Mouse (Mus musculus): ENCODE data around the gene Hoxa6. TPM values are rescaled to one million over a fixed set of nuclear protein-coding genes. Genes with fewer than 3 reads are reported as not detected.

Hoxa6 gene
- polyA plus RNA-seq, 3 experiments from 2014 or later: not detected

DNA sequence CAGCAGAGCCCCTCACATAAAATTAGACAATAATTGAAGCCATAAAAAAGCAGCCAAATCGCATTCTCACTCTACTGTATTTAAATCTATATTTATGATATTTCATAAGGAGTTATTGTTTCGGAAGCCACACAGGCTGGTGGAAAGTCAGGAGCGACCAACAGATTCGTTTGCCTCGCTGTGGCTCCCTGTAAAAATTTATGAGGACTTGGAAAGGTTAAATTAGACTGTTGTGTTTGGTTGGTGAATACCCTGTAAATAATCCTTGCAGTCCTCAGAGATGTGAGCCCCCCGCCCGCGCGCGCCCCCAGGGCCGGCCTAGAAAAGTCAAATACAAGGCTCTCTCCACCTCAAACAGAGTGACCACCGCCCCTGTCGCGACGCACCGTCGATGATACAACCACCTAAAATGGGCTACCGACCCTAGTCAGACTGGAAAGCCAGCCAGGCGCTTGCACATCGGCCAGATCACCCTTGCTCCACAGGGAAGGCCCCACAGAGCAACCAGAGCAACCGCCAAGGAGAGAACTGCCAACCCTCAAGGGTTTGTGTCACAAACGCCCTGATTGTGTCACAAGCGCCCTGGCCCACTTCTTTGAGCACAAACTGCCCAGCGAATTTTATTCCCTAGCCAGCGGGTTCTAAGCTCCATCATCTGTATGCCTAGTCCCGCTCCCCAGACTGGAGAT lies 18.2 kb upstream of the Hoxa6 start:
- ATAC-seq: no peak

DNA sequence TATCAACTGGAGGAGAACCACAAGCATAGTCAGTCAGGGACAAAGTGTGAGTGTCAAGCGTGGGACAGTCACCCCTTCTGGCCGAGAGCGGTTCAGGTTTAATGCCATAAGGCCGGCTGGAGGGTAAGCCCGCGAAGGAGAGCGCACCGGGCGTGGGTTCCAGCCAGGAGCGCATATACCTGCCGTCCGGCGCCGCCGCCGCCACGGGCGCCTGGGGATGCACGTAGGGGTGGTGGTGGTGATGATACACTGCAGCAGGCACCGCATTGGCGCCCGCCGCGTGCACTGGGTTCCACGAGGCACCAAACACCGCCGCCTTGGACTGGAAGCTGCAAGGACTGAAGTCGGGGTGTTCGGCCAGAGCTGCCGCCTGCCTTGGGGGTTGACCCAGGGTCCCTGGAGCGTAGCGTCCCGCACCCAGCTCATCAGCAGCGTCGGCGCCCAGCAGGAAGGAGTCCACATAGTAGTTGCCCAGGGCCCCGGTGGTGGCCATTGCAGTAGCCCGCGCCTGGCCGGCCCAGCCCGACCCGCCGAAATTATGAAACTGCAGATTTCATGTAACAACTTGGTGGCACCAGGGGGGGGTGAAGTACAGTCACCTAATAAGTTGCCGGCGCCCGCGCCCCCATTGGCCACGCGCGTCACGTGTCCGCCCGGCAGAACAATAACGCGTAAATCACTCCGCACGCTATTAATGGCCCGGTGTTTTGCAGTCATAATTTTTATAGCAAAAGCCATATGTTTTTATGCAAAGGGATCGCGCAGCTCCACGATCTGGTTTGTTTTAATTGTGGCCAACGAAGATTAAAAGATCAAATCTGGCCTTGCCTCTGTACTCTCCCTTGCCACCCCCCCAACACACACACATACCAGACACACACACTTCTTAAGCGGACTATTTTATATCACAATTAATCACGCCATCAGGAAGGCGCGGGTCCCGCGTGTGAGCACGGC lies 17.4 kb upstream of the Hoxa6 start:
- ATAC-seq: no peak

DNA sequence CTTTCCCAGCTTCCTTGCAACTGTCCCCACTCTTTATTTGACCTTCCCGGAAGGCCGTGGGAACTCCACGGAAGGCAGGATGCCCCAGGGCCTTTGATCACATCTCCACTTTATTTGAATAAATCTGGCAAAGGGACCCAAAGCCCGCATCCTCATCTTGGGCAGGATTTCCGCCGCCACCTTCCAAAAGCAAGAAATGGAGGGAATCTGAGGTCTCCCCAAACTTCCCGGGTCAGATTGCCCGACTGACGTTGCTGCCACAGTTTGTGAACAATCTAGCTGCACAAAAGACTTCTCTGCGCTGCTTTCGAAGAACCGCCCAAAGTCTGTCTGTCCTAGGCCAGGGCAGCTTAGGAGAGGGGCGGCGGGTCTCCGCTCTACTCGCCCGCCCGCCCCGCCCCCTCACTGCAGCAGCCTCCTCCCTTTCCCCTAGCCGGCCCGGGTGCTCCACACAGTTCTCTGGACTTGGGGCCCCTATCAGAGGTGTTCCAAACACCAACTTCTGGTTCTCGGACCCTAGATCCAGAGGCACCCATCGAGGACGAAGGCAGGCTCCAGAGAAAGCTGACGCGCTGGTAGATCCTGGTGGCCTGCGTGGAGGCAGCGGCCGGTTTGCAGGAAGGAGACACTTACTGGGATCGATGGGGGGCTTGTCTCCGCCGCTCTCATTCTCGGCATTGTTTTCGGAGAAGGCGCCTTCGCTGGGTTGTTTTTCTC lies 16.5 kb upstream of the Hoxa6 start:
- no peak for ATAC-seq

DNA sequence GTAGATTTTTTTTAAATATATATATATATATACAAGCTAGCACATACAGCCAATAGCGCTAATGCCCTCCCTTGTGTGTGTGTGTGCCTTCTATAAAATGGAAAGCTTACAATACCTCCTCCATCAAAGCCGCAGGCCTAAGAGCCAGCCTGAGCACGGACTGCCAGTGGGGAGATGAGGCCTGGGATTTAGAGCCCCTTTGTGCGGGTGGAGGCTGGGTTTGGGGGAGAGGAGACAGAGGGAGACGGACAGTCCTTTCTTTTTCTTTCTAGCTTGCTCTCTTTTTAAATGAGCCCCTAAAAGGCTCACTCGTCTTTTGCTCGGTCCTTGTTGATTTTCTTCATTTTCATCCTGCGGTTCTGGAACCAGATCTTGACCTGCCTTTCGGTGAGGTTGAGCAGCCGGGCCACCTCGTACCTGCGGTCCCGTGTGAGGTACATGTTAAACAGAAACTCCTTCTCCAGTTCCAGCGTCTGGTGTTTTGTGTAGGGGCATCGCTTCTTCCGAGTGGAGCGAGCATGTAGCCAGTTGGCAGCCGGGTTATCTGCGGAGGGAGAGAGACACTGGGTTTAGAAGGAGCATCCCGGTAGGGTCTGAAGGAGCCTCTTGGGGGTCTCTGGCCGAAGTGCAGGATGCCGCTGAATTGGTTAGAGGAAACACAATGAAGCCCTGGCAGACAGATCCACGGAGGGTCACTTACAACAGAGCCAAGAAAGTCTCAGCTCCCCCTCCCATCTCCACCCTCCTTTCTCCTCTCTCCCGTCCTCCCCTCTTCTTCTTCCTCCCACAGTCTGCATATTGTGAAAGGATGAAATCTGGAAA lies 15.6 kb upstream of the Hoxa6 start:
- no peak for ATAC-seq

DNA sequence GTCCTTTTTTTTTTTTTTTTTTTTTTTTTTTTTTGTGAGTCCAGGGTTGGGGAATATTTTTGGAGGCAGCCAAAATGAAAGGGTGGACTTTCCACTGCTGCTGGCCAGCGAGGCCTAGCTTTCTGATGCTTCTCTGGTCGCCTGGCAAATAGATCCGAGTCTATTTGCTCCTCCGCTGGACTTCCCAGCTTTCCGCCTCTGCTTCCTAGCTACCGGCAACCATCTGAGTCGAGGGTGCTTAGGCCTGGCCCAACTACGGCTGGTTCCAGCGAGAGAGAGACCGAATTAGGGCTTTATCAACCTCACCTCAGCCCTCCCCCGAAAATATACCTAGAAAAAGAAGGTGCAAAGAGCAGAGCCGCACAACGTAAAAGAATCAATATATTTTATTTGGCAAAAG lies 14.2 kb upstream of the Hoxa6 start:
- ATAC-seq: no peak

DNA sequence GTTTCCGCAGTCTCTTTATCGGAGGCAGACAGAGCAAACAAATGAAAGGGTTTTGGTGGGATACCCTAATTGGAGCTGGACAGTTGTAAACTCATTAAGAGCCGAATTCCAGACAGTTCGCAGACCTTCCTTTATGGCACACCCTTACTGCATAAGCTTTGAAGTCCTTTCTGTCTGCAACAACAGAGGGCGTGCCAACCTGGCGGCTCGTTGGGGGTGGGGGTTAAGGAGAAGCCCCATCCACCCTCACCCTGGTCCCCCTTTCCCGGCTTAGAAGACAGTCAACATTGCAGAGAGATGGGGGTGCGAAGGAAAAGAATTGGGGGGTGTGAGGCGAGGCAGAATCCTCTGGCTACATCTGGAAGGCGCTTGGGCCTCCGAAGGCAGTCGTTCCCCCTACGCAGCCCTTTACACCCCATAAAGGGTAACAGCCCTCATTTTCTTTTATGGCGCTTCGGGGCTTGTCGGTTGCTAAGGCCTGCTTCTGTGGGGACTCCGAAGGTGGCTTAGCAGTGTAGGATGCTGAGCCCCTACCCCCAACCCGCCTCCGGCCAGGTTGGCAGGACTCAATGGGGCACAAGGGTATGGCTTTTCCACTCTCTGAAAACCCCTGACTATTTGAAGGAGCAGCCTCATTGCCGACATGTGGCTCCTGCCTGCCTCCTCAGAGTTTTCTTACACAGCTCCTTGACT lies 13.6 kb upstream of the Hoxa6 start:
- ATAC-seq: no peak

DNA sequence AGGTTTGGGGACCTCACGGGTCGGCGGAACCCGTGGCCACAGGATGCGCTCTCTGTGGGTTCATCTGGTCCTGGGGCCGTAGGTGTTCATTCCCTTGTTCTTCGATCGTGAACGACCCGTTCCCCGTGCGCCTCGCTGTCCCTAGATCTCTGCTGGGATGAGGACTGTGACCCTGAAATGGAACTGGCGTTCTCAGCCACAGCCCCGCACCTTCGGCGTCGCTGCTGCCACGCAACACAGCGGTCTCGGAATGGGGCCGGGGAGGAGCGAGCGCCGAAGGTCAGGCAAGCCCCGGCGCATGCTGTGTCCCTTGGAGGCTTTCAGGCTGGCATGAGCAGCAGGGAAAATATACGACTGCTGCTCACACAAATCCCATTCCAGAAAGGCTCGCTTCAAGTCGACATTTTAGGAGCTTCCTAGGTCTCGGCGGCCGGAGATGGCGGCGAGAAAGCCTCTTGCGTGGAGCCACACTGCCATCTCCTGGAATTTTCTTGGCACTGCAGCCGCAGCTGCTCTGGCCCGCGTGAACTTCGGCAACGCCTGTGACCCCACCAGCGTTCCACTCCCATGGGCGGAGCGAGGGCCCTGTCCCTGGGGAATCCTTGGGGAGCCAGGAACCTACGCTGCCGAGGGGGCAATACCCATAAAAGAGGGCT lies 12.9 kb upstream of the Hoxa6 start, which contains the start of gene Hoxa7:
Gene Hoxa7, minus strand, starts transcription at position 518 of the 656 bp plus-strand sequence.
- ATAC-seq: peak; percentile 66

DNA sequence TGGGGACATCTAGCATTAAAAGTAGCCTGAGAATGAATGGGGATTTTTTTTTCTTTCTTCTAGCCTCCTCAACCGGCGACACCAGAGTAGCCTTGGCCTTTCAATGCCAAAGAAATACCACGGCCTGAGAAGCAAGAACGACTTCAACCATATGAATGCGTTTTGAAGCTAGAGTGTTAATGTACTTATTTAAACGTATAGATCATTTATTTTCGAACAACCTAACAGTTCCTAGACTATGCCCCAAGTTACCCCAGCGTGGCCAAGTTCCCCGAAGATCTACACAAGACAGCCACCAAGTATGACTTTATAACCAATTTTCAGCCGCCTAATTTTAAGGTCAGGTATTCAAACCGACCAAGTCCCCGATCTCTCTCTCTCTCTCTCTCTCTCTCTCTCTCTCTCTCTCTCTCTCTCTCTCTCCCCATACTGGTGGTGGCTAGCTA lies 12.4 kb upstream of the Hoxa6 start:
- no peak for ATAC-seq

DNA sequence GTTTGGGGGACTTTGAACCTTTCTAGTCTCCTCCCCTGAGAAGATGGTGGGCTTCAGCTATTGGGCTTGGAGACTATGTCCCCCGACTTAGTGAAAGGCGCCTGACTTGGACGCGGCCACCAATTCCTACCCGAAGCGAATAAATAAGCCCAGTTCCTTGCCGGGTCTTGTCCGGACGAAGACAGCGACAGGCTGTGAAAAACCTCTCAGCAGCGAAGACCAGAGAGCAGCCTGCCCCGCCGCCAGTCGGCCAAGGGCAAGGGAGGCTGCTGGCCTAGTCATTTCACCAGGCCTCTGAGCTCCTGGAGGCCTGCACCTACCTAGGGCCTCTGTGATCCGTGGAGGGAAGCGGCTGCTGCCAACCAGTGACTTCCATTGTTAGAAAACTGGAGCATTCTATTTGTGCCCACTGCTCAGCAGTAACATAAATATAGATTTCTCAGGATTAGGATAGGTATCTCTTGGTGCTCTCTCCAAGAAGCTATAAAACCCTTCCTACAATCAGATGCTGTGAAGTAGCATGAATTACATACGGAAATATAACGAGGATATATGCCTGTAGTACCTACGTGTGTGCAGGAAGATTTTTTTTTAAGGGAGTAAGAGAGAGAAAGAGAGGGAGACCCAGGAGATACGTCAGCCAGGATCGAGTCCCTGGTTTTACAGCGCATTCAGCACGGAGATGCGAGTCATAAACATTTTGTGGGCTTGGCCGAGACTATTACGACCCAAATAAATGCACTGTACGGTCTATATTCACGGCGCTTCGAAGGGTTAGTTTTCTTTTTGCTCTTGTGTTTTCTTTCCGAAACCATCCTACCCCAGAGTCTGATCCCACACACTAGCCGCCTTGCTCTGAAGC lies 11.7 kb upstream of the Hoxa6 start:
- ATAC-seq: no peak

DNA sequence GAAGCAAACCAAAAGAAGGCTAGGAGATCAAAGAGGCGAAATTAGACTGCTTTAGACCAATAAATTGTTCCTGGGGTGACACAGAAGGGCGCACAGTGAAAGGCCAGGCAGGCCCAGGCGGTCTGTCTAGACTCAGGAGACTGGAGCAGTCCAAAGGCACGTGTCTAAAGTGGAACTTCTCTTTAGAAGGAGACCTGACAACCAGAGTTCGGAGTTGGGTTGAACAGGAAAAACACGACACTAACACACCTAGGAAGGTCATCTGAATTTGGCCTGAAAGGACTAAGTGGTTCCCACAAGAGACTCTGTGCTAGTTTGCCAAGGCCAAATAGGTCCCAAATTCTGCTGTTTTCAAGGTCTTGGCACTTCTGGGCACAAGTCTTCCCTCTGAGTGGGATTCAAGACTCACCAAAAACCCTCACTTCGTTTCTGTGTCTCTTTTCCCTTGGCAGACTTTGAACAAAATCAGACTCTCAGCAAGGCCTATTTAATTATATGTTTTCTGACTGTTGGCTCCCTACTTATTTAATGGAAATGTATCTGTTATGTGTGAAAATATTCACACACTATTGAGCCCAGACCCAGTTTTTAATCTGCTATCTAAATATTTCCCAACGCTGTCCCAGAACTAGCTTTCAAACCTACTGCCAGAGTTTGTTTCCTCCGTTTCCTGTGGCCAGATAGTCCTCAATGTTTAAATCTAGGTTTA lies 10.9 kb upstream of the Hoxa6 start:
- no peak for ATAC-seq

DNA sequence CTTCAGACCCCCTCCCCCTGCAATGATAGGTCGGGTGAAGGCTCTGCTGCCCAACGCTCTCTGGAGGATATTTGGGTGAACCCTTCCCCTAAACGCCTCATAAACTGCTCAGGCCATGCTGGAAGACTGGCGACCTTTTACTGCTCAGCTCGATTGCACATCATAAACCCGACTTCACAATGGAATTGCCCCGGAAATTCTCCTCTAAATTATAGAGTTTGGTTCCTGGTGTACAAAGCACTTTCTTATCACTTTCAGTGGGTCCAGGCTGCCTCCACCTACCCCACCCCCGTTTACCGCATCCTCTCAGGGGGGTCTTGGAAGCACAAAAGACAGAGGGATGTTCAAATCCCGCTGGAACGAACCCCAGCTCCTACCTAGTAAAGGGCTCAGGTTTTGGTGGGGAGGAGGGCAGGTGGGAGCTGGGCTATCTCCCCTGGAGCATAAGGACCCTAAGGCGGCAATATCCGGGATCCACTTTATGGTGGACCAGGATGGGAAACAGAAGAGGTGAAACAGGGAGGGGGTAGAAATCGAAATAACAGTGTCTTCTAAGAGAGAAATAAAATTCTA lies 10.2 kb upstream of the Hoxa6 start:
- no peak for ATAC-seq

DNA sequence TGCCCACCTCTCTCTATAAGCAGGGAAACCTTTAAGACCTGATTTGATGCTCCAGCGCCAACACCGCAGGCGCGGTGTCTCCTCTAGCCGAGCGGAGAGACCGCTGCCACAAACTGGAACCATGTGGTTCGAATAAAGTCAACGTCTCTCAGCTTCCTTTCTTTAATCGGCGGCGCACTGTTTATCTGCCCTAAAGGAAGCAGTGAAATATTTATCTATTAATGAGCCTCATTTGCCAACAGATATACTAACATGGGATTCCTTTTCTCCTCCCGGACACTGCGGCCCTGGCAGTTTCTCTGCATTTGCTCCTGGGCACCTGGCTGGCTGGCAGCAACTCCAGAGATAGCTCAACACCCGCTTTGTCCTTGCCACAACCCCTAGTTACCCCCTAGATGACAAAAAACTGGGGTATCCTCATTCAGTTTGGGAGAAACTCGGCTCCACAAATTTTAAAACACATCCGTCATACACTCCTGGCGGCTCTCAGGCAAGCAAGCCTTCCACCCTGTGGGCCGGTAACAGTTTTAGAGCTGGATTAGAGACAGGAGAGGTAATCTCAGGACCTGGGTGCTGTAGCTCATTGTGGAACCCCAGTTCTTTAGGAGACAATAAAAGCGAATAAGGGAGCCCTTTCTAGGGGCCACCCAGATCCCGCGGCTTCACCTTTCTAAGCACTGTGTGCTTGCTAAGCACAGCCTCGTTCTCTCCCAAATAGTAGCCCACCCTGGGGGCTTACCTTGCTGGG lies 9.5 kb upstream of the Hoxa6 start:
- ATAC-seq: no peak

DNA sequence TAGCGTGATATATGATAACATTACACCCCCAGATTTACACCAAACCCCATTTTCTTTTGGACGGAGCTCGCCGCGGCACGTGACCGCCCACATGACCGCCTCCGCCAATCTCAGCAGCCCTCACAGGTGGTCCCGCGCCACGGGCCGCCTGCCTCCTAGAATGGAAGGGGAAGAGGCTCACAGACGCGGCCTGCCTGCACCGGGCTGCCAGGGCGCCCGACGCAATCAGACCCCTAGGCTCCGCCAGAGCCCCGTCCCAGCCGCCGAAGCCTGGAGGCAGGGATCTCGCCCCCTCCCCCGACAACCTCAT lies 8.9 kb upstream of the Hoxa6 start:
- peak; percentile 20 for ATAC-seq

DNA sequence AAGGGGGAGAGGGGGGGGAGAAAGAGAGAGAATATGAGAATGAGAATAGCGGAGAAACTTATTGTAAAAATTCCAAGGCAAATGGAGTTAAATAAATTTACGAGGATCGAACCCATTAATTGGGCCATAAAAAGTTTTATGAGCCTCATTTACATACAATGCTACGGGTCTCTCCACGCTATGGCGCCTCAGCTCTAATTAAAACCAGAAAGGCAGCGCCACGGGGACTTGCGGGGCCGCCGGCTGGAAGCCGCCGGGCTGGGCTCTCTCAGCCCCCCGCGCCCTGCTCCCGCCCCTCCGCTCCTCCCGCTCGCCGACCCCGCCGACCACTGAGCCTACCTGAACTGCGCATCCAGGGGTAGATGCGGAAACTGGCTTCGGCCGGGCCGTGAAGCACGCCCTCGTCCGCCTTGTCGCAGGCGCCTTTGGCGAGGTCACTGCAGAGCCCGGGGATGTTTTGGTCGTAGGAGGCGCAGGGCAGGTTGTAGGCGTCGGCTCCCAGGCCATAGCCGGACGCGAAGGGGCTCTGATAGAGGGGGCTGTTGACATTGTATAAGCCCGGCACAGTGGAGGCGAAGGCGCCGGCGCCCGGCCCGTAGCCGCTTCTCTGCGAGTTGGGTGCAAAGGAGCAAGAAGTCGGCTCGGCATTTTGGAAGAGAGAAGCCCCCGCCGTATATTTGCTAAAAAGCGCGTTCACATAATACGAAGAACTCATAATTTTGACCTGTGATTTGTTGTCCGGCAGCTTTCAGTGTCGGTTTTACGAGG lies 8.4 kb upstream of the Hoxa6 start:
- no peak for ATAC-seq

DNA sequence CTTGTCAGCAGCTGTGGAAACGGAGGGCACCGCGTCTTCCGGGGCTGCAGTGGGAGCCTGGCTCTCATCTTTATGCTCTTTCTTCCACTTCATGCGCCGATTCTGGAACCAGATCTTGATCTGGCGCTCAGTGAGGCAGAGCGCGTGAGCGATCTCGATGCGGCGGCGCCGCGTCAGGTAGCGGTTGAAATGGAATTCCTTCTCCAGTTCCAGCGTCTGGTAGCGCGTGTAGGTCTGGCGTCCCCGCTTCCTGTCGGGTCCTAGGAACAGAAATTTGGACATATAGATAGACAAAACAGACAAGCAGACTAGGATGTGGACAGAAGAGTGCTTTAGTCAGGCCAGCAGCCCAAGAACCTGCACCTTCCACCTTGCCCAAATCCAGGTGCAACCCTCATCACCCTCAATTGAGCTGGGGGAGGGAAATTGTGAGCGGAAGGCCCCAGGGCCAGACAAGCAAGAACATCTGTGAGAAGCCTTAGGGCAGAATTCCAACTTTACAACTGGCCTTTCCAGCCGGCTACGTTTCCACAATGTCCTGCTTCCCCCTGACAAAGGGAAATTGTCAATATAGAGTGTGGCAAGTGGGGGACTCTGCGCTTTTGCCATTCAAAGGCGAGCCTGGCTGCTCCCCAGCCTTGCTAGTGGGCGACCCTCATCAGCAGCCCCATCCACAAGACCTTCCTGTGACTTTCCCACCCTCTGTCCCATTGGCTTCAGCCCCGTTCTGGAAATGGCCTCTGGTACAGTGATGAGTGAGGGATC lies 7.4 kb upstream of the Hoxa6 start:
- ATAC-seq: no peak

DNA sequence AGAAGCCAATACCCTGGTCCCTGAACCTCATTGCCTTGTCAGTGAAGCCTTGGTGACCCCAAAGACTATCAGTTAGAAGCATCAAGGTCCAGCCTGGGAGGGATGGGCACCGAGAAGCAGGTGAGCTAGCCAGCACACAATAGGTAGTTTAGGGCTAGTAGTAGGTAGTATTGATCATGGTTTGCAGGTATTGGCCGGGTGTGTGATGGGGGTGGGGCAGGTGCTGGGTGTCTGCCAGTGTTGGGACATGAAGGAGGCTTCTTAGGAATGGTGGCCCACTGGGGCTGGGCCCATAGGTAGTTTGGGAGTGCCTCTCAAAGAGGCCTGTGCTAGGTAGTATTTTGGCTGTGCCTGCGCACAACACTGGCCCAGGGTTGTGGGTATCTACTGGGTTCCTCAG lies 6.5 kb upstream of the Hoxa6 start:
- no peak for ATAC-seq

DNA sequence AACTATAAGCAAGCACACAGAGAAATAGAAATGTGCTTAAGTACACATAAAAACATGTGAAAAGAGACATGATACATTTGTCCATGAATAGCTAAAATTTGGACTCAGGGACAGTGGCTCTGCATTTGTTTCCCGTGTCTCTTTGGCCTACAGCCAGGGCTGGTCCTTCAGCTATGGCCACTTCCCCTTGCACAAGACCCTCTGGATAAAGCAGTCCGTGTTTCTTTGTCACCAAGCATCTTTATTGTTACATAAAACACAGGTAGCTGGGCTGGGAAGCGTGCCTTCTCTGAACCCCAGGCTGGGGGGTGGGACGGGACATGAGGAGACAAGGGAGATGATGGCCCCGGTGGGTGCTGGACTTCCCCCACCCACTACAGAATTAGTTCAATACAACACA lies 5.7 kb upstream of the Hoxa6 start:
- no peak for ATAC-seq
